Mouse (Mus musculus): ENCODE data around the gene Nrip1.

Gene Nrip1

GRCm38 (mm10) chr16:76312887-76313420 lies 60.7 kb downstream of the Nrip1 start:
- no peak for DNase-seq

- DNase-seq: no peak
Observed at GRCm38 (mm10) chr16:76310791-76311190, 62.8 kb downstream of the Nrip1 start.

GRCm38 (mm10) chr16:76310286-76310685 lies 63.3 kb downstream of the Nrip1 start:
- no peak for DNase-seq

GRCm38 (mm10) chr16:76309280-76309679 lies 64.3 kb downstream of the Nrip1 start:
- no peak for DNase-seq

GRCm38 (mm10) chr16:76307039-76307438 lies 66.6 kb downstream of the Nrip1 start:
- no peak for DNase-seq

GRCm38 (mm10) chr16:76306446-76306845 lies 67.2 kb downstream of the Nrip1 start:
- no peak for DNase-seq

- no peak for DNase-seq
Observed at GRCm38 (mm10) chr16:76303436-76303835, 70.2 kb downstream of the Nrip1 start.

GRCm38 (mm10) chr16:76301728-76302050 lies 71.9 kb downstream of the Nrip1 start:
- no peak for DNase-seq

GRCm38 (mm10) chr16:76301037-76301727 lies 72.4 kb downstream of the Nrip1 start:
- no peak for DNase-seq

- no peak for DNase-seq
Observed at GRCm38 (mm10) chr16:76300452-76300851, 73.2 kb downstream of the Nrip1 start.

- no peak for DNase-seq
Observed at GRCm38 (mm10) chr16:76299511-76299910, 74.1 kb downstream of the Nrip1 start.

- DNase-seq: no peak
Observed at GRCm38 (mm10) chr16:76295322-76295721, 78.3 kb downstream of the Nrip1 start.

- no peak for DNase-seq
Observed at GRCm38 (mm10) chr16:76294550-76294949, 79.1 kb downstream of the Nrip1 start.

- DNase-seq: no peak
Observed at GRCm38 (mm10) chr16:76293765-76294463, 79.7 kb downstream of the Nrip1 start.

- DNase-seq: no peak
Observed at GRCm38 (mm10) chr16:76293176-76293575, 80.5 kb downstream of the Nrip1 start.

GRCm38 (mm10) chr16:76292656-76293055 lies 81.0 kb downstream of the Nrip1 start:
- no peak for DNase-seq

GRCm38 (mm10) chr16:76291366-76291765 lies 82.3 kb downstream of the Nrip1 start:
- DNase-seq: no peak

- DNase-seq: no peak
Observed at GRCm38 (mm10) chr16:76289495-76289894, 84.1 kb downstream of the Nrip1 start.

GRCm38 (mm10) chr16:76283796-76284195 lies 89.8 kb downstream of the Nrip1 start:
- no peak for DNase-seq

GRCm38 (mm10) chr16:76281850-76282249 lies 91.8 kb downstream of the Nrip1 start:
- DNase-seq: no peak

GRCm38 (mm10) chr16:76280365-76280764 lies 93.3 kb downstream of the Nrip1 start:
- DNase-seq: no peak

GRCm38 (mm10) chr16:76276271-76276670 lies 97.4 kb downstream of the Nrip1 start:
- no peak for DNase-seq

- no peak for DNase-seq
Observed at GRCm38 (mm10) chr16:76275584-76275983, 98.0 kb downstream of the Nrip1 start.

GRCm38 (mm10) chr16:76275166-76275565 lies 98.5 kb downstream of the Nrip1 start:
- DNase-seq: no peak

Data from kidney, adult 8-10 months (tissue).